Mouse (Mus musculus): ENCODE measurements at regions not wholly inside any gene's neighbourhood (a gene's known extent, or its start where the extent isn't known, plus 50 kb on each side); places are given as distances from the start of the nearest gene placed in this dataset.

DNA sequence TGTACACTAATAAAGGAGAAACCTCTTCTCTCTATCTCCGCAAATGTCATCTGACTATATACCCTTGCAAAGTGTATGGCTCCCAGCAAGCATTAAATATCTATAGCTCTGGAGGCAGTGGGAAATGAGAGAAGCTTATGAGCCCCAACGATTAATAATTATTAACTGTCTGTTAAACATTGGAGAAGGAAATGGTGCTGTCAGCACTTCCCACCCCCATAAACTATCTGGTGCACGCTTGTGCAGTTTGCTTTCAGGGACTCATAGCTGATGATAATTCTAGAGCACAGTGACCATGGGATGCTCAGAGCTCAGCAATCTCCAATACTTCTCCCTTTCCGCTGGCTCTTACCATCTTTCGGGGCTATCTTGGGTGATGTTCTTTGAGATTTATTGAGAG, 541.2 kb downstream of the Grxcr1 start:
- TF ChIP-seq CTCF (conservative IDR thresholded peaks at IDR 0.05), result no peak
- Histone ChIP-seq H3K27ac (no peak overlapping the region), H3K4me3 (no peak overlapping the region)
- DNase-seq (ENCODE audit: low spot score in 2 of 2), result no peak

GRCm38 (mm10) chr5:68575827-68576226, 544.2 kb downstream of the Grxcr1 start:
- no peak for TF ChIP-seq CTCF (conservative IDR thresholded peaks at IDR 0.05)
- Histone ChIP-seq H3K4me3 (no peak overlapping the region), H3K27ac (no peak overlapping the region)
- no peak for DNase-seq (ENCODE audit: low spot score in 2 of 2)

DNA sequence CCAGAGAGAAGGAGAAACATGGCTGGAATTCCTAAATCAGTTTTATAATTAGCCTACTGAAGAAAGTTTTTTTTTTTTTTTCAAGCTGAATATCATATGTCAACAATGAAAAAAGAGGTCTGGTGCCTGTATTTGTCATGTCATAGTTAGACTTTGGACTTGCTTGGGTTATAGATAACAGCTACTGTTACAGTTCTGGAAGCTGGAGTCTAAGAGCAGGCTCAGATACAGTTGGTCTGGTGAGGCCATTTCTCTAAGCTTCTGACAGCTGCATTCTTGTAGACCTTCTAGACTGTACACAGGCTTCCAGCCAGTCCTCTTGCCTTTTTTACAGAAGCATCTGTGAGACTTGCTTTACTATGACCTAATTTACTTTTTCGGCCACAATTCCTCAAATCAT, 546.9 kb downstream of the Grxcr1 start:
- Histone ChIP-seq H3K27ac (no peak overlapping the region), H3K4me3 (no peak overlapping the region)
- no peak for DNase-seq (ENCODE audit: low spot score in 2 of 2)
- no peak for TF ChIP-seq CTCF (conservative IDR thresholded peaks at IDR 0.05)

- no peak overlapping the region for H3K4me3 ChIP-seq
- no peak for DNase-seq (ENCODE audit: low spot score in 2 of 2)
- no peak overlapping the region for H3K27ac ChIP-seq
- no peak for TF ChIP-seq CTCF (conservative IDR thresholded peaks at IDR 0.05)
Observed at GRCm38 (mm10) chr5:68592423-68592822, 560.8 kb downstream of the Grxcr1 start.

GRCm38 (mm10) chr5:68618451-68618850, 586.8 kb downstream of the Grxcr1 start:
- DNase-seq (ENCODE audit: low spot score in 2 of 2), result peak in 1 of 2 experiments; percentile 8
- no peak overlapping the region for H3K4me3 ChIP-seq
- TF ChIP-seq CTCF (conservative IDR thresholded peaks at IDR 0.05), result no peak
- H3K27ac ChIP-seq, result no peak overlapping the region

GRCm38 (mm10) chr5:68635400-68635799, 603.8 kb downstream of the Grxcr1 start:
- TF ChIP-seq CTCF (conservative IDR thresholded peaks at IDR 0.05), result no peak
- DNase-seq (ENCODE audit: low spot score in 2 of 2), result no peak
- no peak overlapping the region for H3K27ac ChIP-seq
- H3K4me3 ChIP-seq, result no peak overlapping the region

DNA sequence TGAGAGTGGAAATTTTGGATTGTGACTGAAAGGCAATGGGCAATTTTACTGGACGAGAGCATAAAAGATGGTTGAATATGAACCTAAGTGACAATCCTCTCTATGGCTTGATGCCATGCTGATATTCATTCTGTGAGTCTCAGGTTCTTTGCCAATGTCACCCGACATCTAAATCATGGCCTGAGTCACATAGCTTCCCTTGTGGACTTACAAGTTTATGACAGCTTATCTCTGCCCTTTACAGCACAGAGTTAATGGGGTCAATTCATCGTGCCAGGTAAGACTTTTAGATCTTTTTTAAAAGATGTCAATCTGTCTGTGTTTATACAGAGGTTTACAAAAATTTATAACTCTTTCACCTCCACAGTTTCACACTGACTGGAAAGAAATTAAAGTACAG, 641.2 kb downstream of the Grxcr1 start:
- H3K27ac ChIP-seq, result no peak overlapping the region
- no peak for DNase-seq (ENCODE audit: low spot score in 2 of 2)
- no peak overlapping the region for H3K4me3 ChIP-seq
- TF ChIP-seq CTCF (conservative IDR thresholded peaks at IDR 0.05), result no peak

GRCm38 (mm10) chr5:68701342-68701741, 640.1 kb downstream of the Kctd8 start:
- H3K4me3 ChIP-seq, result no peak overlapping the region
- no peak for DNase-seq (ENCODE audit: low spot score in 2 of 2)
- no peak overlapping the region for H3K27ac ChIP-seq
- TF ChIP-seq CTCF (conservative IDR thresholded peaks at IDR 0.05), result no peak

GRCm38 (mm10) chr5:68705411-68706080, 635.9 kb downstream of the Kctd8 start:
- Histone ChIP-seq H3K27ac (no peak overlapping the region), H3K4me3 (no peak overlapping the region)
- no peak for DNase-seq (ENCODE audit: low spot score in 2 of 2)
- TF ChIP-seq CTCF (conservative IDR thresholded peaks at IDR 0.05), result no peak

DNA sequence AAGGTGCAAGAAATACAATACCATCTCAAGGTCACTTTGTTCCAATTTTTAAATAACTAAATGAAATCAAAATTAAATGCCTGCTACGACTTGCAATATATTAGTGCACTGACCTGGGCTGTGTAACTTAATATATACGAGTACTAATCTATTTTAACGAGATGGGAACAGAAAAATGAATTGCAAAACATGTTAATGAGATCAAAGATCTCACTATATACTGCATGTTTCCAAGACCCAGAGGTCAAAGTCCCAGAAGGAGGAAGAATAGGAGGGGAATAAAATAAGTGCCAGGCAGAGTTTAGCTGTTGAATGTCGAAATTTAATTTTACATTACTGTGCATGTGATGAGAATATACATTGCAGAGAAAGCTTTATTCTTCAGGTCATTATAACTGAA, 614.7 kb downstream of the Kctd8 start:
- TF ChIP-seq CTCF (conservative IDR thresholded peaks at IDR 0.05), result no peak
- Histone ChIP-seq H3K4me3 (no peak overlapping the region), H3K27ac (no peak overlapping the region)
- no peak for DNase-seq (ENCODE audit: low spot score in 2 of 2)

- no peak for DNase-seq (ENCODE audit: low spot score in 2 of 2)
- H3K4me3 ChIP-seq, result no peak overlapping the region
- TF ChIP-seq CTCF (conservative IDR thresholded peaks at IDR 0.05), result no peak
- no peak overlapping the region for H3K27ac ChIP-seq
Observed at GRCm38 (mm10) chr5:68735186-68735585, 606.3 kb downstream of the Kctd8 start.

GRCm38 (mm10) chr5:68750499-68750898, 591.0 kb downstream of the Kctd8 start:
- Histone ChIP-seq H3K27ac (no peak overlapping the region), H3K4me3 (no peak overlapping the region)
- TF ChIP-seq CTCF (conservative IDR thresholded peaks at IDR 0.05), result no peak
- no peak for DNase-seq (ENCODE audit: low spot score in 2 of 2)

GRCm38 (mm10) chr5:68753025-68753424, 588.5 kb downstream of the Kctd8 start:
- H3K27ac ChIP-seq, result no peak overlapping the region

More at GRCm38 (mm10) chr5:68753025-68753424, 588.5 kb downstream of the Kctd8 start:
- TF ChIP-seq CTCF (conservative IDR thresholded peaks at IDR 0.05), result 0 out of 2 replicates have a peak, but pooled peaks have one; percentile 10
- DNase-seq (ENCODE audit: low spot score in 2 of 2), result no peak
- no peak overlapping the region for H3K4me3 ChIP-seq

All from layer of hippocampus, adult 2 months (tissue).